Mouse (Mus musculus) layer of hippocampus, adult 18-20 months (tissue): ENCODE results near the gene Gm5485. TPM values are rescaled to one million over a fixed set of nuclear protein-coding genes. Genes with fewer than 3 reads are reported as not detected.

Experiments used
- DNase-seq, 2 experiments: peaks; one replicate each; pipeline ENCODE4 v3.0.0; 2022; ENCODE audit warnings: low spot score in 2 of 2
- long read RNA-seq: library from polyadenylated mRNA; stranded (forward); transcript quantifications from one replicate; pipeline ENCODE4 v2.0.0, GENCODE M21; 2021
- total RNA-seq, 2 experiments: library from RNA; stranded (reverse); gene quantifications; 2 replicates each; pipeline ENCODE4 v1.2.3; 2021

Gm5485 gene
- total RNA-seq, result not detected
- long read RNA-seq, result 0 reads

DNA sequence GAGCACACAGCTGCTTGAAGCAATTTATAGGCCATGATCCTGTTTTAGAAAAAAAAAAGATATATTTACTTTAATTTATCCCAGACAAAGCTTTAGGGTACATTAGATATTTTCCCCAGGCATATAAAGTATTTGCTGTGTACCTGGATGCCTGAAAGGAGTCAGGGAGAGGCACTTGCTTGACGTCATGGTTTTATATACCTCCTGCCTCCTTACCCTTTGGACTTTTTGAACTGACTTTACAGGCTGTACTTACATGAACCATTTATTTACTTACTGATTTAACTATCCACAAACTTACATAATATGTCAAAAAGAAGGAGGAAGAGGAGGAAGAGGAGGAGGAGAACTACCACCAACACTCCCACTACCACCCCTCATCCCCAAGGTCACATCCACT, at the start of gene Gm5485:
TSS of gene Gm5485 (minus strand) at position 171 of the 400 bp plus-strand sequence.
- no peak for DNase-seq

DNA sequence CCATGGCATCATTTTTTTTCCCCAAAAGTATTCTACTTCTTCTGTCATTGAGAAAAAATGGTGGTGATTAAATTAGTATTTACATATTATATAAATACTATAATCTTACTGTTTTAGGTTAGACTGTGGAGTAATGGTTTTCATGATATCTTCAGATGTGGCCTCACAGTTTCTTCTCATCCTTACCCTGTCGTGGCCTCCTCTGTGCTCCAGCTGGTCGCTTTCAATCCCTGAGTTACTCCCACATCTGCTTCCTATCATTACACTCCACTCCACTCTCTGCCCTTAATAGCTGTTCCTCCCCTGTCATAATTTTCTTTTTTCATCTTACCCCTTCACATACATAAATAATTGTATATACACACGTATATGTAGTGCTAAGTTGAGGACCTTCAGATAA, 41.0 kb upstream of the Gm5485 start:
- DNase-seq, result no peak

DNA sequence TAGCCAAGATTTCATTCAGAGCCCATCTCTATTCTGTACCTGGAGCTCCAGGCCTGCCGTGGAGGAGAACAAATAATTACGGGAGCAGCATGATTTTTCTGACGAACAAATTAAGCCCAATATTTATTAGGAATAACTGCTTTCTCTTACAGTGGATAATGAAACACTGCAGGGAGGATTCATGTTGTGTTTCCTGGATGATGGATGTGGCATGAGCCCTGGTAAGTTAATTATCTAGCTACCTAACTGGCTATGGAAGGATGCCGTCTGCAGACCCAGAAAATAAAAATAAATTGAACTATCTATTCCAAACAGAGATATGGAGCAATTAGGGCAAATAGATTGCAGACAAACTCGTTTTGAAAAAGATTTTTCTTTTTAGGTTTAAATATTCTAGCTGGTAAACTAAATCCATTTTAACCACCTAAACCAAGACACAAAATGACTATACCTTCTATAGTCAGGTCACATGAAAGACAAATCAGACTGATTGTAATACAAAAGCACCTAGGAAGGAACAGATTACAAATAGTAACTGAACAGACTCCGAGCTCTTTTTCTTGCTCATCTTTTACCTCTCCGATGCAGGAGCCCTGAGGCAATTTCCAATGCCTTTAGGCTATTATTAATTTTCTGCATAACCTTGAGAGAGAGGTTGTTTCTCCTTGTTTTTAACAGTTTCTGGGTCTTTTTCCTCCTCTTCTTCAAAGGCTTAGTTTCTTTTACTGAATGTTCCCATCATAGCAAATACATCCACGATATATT, 34.1 kb upstream of the Gm5485 start:
- DNase-seq, result no peak

DNA sequence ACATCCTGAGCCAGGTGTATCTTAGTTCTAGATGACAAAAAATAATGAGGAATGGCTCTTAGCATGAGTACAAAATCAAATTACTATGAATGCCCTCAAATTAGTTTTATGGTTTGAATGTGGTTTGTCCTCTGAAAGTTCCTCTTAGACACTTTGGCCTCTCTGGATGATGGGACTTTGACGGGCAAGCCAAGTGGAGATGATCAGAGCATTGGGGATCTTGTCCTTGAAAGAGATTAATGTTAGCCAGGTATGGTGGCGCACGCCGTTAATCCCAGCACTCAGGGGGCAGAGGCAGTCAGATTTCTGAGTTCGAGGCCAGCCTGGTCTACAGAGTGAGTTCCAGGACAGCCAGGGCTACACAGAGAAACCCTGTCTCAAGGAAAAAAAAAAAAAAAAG, 32.4 kb upstream of the Gm5485 start:
- DNase-seq, result no peak

DNA sequence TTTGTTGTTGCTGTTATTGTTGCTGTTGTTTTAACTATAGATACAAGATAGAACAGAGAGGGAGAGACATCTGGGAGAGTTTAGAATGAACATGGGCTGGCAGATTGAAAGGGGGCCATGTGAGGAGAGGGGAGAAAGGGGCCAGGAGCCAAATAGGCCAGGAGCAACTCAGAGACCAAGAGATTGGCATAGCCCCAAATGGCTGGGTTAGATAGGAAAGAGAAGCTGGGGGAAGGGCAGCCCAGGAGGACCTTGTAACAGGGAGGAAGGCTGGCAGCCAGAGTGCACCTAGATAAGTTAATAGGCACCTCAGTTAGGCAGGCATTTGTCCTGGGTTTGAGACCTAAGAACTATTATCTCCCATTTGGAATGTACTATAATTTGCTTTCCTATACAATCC, 25.3 kb upstream of the Gm5485 start:
- no peak for DNase-seq

DNA sequence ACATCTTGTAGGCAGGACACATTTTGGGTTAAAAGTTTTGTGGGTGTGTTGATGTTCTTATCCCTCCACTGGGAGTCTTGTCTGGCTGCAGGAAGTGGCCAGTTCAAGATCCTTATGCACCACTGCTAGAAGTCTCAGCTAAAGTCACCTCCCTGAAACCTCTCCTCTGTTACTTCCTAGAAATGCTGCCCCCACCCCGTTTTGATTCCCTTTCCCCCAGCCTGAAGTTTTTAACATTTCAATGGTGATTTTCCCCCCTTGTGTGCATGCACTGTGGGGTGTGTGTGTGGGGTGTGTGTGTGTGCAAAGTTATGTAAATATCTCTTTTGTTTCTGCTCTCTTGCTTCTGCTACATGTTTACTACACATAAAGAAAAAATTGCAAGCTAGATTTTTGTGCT, 23.2 kb upstream of the Gm5485 start:
- DNase-seq, result no peak

DNA sequence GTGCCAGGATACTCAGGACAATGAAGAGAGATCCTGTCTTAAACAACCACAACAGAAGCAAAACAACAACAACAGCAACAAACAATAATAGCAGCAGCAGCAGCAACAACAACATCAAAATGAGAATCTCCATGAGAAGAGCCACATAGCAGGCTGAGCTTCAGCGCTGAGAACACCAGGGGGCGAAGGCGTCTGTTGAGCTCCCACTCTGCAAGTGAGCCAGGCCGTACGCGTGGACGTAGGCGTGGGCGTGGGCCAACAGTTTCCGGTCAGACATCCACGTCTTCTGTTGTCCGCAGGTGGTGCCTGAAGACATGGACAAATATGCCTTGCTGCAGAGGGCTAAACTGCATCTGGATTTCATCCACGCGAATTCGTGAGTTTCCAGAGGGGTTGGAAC, 18.8 kb upstream of the Gm5485 start, which contains the start of gene Morc1:
TSS of gene Morc1 (plus strand) at position 211 of the 400 bp plus-strand sequence.
- DNase-seq, result no peak

DNA sequence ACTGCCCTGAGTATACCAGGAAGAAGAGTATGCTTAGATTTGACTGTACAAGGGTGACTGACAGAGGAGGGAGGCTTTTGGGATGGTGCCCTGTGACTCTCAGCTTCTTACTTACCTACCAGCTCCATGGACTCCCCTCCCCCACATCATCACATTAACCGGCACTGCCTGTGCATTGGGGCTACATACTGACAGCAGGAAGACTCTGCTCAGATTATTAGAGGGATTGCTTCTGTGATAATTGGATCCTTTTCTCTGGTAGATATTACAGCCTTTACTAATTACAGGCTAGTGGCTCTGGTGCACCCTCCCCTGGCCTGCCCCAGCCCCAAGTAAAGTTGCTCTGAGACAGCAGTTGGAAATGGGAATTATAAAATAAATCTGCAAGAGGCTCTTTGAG, 17.2 kb upstream of the Gm5485 start:
- DNase-seq, result no peak

DNA sequence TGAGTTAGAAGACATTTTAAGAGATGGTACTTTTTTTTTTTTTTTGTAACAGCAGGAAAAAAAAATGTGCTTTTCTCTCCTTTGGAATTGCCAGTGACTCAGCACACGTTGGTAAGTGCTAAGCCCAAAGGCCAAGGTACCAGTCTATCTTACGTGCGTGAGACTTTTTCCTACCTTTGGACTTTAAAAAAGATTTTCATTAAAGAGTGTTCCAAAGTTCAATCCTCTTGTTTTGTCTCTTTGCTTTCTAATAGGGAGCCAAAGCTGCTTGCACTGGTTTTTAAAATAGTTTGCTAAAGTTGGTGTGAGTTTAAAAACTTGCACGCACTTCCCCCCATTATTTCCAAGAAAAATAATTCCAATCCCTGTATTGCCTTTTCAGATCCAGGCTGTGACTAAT, 11.9 kb upstream of the Gm5485 start:
- DNase-seq, result no peak

DNA sequence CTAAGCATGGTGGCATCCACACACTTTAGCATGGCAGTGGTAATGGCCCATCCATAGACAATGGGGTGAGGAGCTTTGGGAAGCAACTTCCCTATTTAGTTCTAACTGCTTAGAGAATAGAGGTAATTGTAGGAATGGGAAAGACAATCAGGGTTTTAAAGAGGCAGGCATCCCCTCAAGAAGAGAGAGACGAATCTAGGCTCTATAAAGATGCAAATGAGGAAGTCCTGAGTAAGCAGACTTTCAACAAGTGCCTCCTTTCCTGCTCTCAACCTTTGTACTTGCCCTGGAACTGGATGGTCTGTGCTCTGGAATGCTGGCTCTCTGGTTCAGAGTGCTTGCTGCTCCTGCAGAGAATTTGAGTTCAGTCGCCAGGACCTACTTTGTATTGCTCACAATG, 10.3 kb upstream of the Gm5485 start:
- no peak for DNase-seq

DNA sequence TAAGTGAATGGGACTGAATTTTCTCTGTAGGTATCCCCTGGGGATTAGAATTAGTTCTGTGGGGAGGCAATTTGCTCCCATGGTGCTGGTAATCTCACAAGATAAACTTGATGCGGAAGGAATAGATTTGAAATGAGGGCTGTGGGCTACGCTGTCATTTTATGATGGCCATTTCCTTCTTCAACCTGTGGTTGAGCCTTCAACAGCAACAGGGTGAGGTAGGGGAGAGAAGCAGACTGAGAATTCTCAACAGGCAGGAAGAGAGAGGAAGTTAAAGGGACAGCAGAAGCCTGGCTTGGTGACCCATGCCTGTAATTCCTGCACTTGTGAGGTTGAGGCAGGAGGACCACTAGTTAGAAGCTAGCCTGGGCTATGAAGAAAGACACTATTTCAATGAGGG, 6.8 kb upstream of the Gm5485 start:
- no peak for DNase-seq

DNA sequence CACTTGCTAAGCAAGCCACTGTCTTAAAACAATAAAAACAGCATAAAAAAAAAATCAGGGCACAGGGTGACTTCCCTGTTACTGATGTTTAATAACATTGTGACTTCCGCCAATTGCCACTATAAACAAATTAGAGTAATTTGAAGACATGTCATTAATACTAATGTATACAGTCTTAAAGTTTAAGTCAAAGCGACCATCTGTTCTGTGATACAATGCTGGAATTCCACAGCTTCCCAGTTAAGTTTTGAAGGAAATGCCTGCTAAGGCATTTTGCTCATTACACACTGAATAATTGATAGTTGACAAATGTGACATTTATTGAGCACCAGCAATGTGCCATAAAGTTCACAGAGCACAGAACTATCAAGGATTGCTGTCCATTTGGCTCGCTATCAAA, 6.3 kb upstream of the Gm5485 start:
- DNase-seq, result no peak

DNA sequence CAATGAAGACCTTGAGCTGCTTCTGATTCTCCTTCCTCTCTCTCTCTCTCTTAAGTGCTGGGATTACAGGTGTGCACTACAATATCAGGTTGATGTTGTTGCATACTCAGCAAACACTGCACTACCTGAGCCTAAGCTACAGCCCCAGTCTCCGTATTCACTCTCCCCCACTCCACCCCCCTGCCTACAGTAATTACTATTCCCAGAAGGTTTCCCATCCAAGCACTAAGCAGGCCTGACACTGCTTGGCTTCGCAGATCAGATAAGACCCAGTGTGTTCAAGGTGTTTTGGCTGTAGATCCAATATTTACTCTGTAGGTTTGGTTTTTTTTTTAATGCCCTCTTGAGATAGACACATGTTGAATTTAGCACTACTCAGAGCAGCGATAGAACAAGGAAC, 2.1 kb downstream of the Gm5485 start:
- no peak for DNase-seq

DNA sequence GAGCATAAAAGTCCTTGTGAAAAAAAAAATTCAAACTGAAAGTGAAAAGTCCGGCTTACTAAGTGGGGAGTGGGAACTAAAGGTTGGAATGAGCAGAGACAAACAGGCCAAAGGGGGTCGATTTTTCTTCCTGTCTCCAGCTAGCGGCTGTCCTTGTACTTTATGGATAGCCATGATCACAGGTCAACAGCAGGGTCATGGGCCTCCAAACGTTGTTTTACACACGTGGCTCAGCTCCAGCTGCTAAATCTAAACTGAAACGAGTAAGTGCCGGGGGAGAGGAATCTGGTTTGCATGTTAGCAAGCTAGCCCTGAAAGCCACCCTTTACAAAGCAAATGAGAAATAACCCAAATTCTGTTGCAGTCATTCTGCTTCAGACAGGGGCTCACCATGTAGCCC, 2.6 kb downstream of the Gm5485 start:
- DNase-seq, result no peak

DNA sequence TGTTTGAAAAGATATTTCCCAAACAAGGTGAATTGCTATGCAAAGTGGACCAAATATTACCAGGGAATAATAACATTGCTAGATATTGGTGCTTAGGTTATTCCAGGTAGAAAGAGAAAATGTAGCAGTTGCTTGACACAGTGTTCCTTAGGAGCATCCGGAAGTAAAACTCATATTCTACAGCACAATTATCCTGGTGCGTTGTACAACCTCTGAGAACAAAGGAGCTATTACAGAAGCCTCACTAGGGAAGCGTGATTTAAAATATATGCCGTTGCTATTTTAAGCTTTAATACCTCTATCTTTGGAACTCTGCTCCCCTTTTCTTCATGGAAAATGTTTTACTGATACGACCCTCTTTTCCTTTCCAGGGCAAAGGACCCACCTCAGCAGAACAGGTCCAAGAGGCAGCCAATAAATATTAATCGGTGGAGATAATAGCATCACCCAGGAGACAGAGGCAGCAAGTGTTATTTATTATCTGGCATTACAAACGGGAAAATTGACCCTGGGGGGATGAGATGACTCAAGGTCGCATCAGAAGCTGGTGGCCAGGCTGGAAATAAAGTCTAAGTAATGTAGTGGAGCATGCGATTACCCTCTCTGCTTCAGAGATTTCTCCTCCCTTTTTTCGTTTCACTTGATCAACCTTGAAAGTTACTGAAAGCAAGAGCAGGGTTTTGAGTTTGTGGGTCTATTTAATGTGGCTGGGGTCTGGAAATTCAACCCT, 6.4 kb downstream of the Gm5485 start:
- no peak for DNase-seq

DNA sequence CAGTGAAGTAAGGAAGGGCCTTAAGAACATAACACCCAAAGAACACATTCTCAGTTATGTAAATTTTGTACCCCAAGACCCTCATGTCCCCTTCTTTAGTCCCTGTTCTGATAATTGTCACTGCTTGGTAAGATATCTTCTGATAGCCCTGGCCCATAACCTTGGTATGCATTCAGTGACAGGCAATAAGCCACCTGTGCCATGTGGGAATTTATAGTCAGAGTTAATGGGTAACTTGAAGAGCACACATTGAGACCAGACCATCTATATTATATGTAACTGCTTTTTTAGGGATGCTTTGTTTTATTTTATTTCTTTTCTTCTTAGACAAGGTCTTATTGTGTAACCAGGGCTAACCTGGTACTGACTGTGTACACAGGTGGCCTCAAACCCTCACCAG, 8.2 kb downstream of the Gm5485 start:
- DNase-seq, result no peak

DNA sequence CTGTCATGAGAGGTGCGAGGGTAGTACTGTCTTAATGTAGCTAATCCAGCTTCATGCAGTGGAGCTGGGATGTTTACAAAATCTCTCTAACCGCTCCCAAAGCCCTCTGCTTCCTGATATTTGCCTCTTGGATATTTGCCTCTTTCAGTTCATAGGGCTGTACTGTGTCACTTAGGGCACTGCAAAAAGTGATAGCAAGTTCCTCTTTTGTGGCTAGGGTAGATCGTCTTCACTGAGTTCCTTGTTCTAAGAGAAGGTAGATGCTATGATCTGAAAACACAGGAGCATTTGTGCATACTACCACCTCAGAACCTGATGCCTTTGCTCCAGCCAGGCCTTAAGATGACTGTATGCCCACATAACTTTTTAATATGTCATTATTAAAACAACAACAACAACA, 8.8 kb downstream of the Gm5485 start:
- no peak for DNase-seq

DNA sequence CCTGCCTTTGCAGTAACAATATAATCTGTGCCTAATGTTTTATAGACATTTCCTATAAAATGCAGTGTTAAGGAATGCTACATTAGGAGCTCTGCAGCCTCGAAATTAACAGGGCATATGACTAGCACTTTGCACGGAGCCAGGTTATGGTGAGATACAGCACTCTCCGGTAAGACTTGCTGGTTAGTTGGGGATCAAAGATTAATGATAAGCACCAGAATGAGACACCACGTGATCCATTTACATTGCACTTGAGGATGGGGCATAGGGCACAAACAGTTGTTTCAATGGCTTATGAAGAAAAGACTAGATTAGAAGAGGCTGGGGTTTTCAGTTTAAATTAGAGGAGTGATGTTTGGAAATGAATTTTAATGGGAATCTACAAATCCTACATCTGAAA, 9.3 kb downstream of the Gm5485 start:
- DNase-seq, result no peak

DNA sequence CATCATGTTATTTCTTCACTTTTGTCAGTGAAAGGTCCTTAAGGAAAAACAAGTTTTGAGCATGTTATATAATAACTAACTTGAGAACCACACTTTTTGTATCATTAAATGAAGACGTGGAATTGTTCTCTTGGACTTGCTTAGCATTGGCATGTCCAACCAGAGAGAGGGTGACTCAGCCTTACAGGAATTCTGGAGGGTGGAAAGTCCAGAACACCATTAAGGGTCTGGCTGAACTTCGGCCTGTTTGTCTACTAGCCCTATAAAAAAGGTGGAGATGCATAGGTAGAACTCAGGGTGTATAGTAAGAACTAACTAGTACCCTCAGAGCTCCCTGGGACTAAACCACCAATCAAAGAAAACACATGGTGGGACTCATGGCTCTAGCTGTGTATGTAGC, 16.9 kb downstream of the Gm5485 start:
- DNase-seq, result no peak

DNA sequence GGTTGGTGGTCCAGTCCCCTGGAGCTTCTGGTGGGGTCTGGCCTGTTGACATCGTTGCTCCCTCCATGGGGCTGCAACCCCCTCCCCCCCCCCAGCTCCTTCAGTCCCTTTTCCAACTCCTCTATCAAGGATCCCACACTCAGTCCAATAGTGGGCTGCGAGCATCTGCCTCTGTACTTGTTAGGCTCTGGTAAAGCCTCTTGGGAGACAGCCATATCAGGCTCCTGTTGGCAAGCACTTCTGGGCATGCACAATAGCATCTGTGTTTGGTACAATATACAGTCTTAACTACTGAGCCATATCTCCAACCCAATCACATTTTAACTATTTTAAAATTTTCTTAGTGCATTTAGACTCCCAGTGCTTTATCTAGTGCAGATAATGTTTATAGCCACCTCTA, 25.2 kb downstream of the Gm5485 start:
- DNase-seq, result peak; percentile 64 to 75

DNA sequence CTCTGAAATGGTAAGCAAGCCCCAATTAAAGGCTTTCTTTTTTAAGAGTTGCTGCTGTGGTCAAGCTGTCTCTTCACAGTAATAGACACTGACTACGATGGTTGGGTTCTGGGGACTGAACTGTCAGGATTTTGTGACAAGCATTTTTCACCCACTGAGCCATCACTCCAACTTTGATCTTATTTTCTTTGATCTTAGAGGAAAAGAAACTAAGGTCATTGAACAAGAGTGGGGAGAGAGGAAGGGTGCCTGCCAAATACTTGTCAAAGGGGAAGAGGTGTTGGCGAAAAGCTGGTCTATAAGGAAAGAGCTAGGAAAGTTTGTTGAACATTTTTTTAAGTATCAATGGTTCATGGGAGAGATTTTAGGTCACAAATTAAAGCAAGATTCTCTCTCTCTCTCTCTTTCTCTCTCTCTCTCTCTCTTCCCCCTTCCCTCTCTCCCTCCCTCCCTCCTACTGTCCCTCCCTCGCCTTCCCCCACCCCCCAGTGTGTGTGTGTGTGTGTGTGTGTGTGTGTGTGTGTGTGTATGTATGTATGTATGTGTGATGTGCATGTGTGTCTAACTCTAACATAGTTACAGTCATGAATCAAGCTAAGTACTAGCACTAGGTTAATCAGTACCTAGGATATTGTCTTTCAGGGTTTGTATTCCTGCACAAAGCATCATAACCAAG, 28.5 kb downstream of the Gm5485 start:
- no peak for DNase-seq
